Mouse (Mus musculus) hematopoietic stem cell, adult 5-6 weeks (primary cell): ENCODE results near the gene Hmga1. TPM values are rescaled to one million over a fixed set of nuclear protein-coding genes. Genes with fewer than 3 reads are reported as not detected.

Source experiments
- ATAC-seq, 2 experiments: fragments of 125-278 bp in 1 of 2; replicated peaks in 1 of 2; 2 replicates each; pipeline ENCODE4 v1.8.0; 2016 to 2017; ENCODE audit warnings: inconsistent platforms in 2 of 2, mild to moderate bottlenecking in 2 of 2, moderate number of reproducible peaks in 2 of 2, low read depth in 1 of 2, moderate TSS enrichment in 1 of 2; ENCODE audit not compliant: low FRiP score in 2 of 2, poor library complexity in 2 of 2, severe bottlenecking in 2 of 2, insufficient read depth in 1 of 2, low TSS enrichment in 1 of 2
- total RNA-seq: library from RNA; stranded (forward); fragments of 172-1452, 232-1000 nt; gene quantifications from 2 replicates; pipeline ENCODE4 v1.2.3, GENCODE M21; 2017

The Hmga1 gene
- 95.5 and 115 TPM in 2 replicates for total RNA-seq

- peak; percentile 18 to 26; a peak in 2 of 4 replicates for ATAC-seq
These were observed at the start of gene Hmga1 for GRCm38 (mm10) chr17:27556315-27557011. TSS of gene Hmga1 (plus strand) at chr17:27556497.

DNA sequence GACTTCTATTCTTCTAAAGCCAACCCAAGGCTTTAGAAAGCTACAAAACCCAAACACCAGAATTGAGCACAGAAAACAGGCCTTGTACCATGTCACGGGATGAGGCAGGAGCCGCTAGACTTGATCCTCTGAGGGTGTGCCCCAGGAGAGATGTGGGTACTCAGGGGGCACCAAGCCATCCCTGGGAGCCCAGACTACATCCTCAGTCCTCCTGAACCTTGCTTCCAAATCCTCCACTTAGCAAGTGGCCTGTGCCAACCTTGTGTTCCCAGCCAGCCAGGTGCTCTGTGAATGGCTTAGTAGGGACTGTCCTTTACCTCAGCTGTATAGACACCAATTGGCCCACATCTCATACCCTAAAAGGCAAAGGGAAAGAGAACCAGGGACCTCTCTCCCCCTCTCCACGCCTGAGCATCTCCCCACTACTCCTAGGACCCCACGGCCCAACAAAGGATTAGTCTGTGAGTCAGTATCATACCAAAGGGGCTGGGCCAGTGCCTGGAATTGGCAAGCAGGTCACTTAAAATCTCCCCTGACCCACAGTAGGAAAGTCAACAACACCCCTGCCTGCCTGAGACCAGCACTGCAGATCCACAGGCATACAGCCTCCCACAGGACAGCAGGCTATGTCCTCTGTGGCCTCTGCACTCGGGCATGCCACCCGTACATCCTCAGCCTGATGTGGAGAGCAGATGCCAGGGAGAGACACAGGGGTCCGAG is 49.3 kb upstream of the Hmga1 start:
- ATAC-seq, result no peak

- no peak for ATAC-seq
These were observed 48.7 kb upstream of the Hmga1 start for GRCm38 (mm10) chr17:27507591-27507945.

- ATAC-seq, result no peak
These were observed 48.3 kb upstream of the Hmga1 start for GRCm38 (mm10) chr17:27508002-27508401.

DNA sequence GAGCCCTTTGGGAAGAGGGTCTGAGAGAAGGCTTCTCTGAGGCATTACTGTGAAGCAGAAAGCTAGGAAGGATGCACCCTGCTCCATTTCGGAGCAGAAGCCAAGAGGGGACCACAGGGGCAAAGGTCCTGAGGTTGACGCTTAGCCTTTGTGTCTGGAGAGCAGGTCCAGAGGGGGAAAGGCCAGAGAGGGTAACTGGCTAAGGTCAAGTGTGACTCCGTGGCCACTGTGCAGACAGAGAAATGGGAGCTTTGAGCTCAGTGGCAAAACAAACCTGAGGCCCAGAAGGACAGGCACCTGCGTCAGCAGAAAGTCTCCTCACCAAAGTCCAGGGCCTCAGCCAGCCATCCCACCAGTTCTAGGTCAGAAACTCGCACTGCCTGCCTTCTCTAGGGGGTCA is 47.8 kb upstream of the Hmga1 start:
- no peak for ATAC-seq

DNA sequence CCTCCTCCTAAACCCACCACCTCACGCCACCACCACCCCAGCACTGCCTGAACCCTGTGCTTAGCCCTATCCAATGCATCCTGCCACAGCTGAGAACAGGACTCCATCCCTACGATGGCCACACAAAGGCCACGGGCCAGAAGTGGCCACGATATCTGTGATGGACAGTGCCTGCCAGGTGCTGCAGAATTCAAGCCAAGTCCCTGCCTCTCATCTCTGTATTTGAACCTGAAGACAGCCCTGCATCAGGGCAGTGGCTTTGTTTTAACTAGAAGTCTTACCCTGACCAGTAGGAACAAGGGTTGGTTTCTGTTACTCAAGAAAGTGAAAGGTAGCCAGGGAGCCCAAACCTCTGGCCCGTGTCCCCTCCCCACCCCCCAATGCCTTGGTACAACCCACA is 47.2 kb upstream of the Hmga1 start:
- no peak for ATAC-seq

- no peak for ATAC-seq
These were observed 45.8 kb upstream of the Hmga1 start for GRCm38 (mm10) chr17:27510258-27511124.

DNA sequence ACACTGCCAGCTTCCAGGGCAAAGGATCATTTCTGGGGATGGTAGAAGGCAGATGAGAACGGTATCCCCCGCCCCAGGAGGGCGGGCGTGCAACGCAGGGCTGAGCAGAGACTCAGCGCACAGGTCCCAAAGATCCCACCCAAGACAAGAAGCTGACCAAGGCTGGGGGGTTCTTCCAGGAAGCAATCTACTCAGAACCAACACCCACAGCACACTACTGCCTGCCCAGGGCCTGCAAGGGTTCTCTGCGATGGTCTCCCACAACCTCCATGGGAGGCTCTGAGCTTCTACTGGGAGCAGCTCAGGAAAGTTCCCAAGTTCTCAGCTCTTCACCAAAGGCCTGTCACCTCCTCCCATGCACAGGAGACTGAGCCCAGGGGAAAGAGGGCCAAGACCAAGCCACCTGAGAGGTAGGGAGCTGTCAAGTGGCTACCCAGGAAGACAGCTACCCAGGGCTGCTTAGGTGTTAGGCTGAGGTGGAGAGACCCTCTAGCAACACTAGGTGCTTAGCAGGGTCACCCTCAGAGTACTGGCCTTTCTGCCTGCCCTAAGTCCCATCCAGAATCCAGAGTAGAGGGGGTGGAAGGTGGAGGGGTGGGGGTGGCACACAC is 45.1 kb upstream of the Hmga1 start:
- no peak for ATAC-seq

GRCm38 (mm10) chr17:27511865-27512618 is 44.3 kb upstream of the Hmga1 start:
- no peak for ATAC-seq

- ATAC-seq, result no peak
These were observed 43.6 kb upstream of the Hmga1 start for GRCm38 (mm10) chr17:27512619-27513161.

- 0 out of 4 replicates have a peak, but pooled peaks of 1 of the 2 experiments have one; percentile 9 for ATAC-seq
These were observed 42.9 kb upstream of the Hmga1 start for GRCm38 (mm10) chr17:27513279-27513915.

DNA sequence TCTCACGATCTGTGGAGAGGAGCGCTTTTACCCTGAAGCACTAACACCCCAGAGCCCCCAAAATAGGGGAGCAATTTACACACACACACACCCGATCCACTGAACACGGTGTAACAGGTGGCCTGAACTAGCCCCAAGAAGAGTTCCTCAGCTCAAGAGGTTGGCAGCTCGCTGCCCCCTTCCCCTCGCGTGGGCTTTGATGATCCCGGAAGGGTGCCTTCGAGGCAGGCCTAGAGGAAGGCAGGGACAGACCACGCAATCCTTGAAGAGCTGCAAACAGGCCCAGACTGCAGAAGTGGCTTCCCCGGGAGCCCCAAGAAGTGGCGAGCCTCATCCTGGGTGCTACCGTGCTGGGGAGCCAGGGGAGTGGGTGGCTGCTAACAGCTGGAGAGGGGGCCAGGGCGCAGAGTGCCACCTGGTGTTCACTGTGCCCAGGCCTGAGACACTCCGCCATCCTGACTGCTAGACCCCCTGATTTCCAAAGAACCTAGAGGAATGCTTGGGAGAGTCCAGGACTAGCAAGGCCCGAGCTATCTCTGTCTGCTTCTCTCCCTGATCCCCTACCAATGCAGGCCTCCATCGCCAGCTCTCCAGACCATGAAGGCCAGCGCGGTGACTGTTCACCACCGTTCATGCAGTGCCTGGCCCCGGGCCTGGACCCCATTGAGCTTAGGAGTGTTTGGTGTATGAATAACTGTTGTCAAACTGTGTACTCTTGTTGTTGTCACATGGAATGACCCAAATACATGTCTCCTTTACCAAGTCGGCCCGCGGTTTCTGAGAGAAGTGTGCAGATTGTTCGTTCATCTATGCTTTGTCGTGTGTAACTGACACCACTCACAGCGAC is 42.2 kb upstream of the Hmga1 start:
- no peak for ATAC-seq

- no peak for ATAC-seq
These were observed 38.0 kb upstream of the Hmga1 start for GRCm38 (mm10) chr17:27518296-27518695.

DNA sequence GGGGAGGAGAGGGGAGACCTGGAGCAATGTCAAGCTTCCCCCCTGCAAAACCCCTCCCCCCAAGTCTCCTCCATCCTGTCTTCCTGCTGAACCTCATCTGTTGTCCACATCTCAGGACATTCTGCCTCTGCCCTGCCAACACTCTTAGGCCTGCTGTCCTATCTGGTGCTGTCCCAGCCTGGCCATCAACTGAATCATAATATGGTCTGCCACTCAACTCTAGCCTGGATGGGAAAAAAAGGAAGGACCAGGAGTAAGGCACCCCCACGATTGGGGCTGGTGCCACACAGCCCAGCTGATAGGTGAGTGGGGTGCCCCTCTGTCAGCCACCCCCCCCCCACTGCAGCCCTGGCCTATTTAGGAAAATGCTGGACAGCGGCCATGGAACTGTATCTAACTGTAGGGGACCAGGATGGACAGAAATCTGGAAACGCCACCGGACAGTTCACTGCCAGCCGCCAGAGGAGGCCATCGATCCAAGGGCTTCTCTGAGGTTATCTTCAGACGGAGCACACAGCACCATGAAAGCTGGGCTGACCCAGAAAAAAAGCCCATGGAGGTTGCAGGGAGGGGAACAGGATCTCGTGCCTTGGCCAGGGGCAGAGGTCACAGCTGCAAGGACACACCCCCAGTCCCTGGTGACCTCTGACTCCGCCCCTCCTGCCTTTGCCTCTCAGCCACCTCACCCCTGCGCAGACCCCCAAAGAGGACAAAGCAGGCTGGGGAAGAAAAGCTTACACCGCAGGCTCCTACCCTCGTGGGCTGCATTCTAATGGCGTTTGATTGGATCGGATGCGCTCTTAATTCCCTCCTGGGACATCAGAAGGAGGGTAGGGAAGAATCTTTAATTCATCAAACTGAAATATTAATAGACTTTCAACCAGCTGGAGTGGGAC is 37.3 kb upstream of the Hmga1 start:
- no peak for ATAC-seq

DNA sequence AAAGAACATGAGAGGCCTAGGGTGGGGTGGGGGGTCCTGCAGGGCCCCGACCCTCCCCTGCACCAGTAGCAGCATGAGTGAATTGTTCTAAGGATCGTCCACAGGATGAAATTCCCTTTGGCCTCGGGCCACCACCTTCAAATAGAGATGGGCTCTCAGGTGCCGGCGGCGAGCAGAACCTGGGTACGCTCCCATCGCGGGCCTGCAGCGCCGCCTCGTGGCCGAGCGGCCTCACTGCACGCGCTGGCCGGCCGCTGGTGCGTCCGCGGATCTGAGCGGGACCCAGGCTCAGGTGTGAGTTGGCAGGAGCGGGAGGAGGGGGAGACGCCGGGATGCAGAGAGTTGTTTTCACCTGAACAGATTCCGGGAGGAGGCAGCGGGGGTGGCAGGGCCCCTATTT is 35.7 kb upstream of the Hmga1 start:
- ATAC-seq, result peak; percentile 49 to 52; a peak in 1 of 4 replicates
